Mouse (Mus musculus) gonadal fat pad, adult 2 months (tissue): ENCODE results near the gene Capn8. TPM values are rescaled to one million over a fixed set of nuclear protein-coding genes. Genes with fewer than 3 reads are reported as not detected.

Source experiments
- DNase-seq: peaks from one replicate; pipeline ENCODE4 v3.0.0-alpha.2; 2012; ENCODE audit warnings: low read depth
- polyA plus RNA-seq: library from polyadenylated mRNA; depleted of rRNA; stranded (reverse); fragments of >200 nt; gene quantifications from 2 replicates; pipeline ENCODE4 v1.2.3, GENCODE M21; 2012

Gene Capn8
- polyA plus RNA-seq, 1 experiment = 1.8 TPM

DNA sequence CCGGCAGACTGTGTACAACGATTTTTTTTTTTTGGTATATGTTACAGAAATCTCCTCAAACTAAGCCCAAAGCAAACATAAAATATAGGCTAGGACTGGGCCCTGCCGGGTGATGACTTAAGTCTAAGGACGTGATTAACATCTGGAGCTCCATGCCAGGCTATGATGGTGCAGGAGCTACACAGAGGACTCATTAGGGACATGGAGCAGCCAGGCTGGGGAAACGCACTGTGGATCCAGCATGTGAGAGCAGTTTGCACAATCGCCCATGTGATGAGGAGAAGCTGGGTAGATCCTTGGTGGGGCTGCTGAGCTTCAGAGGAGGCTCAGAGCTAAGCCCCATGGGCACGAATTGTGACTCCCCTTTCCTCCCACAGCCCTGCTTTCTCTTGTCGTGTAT lies 14.0 kb upstream of the Capn8 start:
- DNase-seq = no peak

DNA sequence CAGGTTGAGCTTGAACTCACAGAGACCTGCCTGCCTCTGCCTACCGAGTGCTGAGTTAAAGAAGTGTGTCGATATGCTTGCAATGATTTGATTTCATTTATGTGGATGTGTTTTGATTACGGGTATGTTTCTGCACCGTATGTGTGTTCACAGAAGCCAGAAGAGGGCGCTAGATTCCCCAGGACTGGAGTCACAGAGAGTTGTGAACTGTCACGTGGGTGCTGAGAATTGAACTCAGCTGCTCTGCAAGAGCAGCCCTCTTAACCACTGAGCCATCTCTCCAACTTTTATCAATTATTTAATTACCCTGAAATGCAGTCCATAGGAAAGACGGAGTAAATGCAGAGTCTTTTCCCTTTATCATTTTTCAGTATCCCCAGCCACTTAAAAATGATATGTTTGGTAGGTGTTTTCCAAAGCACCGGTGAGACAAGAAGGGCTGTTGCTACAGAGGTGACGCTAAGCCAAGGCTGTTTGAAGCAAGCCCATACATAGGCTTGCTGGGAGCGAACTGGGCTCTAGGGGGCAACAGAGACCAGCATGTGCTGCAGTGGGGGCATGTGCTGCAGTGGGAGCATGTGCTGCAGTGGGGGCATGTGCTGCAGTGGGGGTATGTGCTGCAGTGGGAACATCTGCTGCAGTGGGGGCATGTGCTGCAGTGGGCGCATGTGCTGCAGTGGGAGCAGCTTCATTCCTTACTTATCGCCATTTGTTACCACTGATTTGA lies 11.0 kb upstream of the Capn8 start:
- no peak for DNase-seq

DNA sequence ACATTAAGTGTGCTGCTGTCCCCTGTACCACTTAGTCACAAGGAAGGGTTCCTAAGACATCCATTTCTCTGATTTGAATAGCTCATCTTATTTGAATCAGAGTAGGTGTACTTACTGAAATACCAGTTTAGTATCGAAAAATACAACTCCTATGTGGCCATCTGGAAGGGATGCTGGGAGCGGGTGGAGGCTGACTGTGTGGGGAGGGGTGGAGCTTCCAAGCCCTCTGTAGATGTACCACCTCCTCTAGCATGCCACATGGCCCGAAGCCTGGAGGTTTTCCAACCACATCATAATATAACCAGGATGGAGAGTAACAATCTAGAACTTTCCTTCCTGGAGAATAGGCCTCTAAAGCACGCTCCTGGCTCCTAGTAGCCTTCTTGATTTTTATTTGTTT lies 6.5 kb upstream of the Capn8 start:
- DNase-seq = no peak

DNA sequence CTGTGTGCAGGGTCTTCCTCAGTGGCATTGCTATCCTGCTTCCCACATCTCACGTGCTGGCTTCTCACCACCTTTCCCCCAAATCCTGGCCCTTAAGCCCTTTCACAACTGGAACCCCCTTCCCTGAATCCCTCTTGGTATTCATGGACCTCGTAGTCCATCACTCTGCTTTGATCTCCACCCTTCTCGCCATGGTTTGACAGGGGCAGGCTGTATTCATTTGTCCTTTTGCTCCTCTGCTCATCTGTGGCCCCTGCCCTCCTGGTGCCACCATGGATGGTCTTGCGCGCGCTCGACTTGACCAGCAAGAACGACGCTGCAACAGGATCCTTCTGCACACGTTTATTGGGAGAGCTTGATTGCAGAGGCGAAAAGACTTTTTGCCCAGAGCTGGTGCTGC lies 5.3 kb upstream of the Capn8 start:
- DNase-seq = no peak

DNA sequence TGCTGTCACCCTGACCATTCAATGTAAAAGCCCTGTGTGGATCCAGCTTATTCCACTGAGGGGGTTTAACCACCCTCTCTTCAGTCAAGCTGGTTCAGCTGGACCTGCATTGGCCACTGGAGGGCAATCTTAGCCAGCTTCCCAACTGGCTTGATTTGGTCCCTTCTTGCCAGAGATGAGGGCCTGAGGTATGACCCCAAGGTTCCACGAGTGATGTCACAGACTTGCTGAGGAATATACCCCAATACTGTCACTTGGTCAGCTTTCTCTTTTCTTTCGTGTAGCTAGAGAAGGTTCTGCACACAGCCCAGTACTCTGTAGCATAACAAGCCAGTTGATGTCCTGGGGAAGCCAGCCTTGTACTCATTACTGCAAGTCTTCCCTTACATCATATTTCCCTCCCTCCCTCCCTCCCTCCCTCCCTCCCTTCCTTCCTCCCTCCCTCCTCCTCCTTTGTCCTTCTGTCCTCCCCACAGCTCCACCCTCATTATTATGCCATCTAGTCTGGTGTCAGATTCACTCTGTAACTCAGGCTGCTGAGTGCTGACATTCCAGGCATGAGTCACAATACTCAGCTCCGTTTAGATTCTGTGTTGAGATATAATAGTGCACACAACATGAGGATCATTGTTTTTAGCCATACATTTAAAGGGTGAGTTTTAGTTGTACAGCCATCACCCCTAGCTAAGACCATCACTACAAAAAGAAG lies 4.3 kb upstream of the Capn8 start:
- no peak for DNase-seq

DNA sequence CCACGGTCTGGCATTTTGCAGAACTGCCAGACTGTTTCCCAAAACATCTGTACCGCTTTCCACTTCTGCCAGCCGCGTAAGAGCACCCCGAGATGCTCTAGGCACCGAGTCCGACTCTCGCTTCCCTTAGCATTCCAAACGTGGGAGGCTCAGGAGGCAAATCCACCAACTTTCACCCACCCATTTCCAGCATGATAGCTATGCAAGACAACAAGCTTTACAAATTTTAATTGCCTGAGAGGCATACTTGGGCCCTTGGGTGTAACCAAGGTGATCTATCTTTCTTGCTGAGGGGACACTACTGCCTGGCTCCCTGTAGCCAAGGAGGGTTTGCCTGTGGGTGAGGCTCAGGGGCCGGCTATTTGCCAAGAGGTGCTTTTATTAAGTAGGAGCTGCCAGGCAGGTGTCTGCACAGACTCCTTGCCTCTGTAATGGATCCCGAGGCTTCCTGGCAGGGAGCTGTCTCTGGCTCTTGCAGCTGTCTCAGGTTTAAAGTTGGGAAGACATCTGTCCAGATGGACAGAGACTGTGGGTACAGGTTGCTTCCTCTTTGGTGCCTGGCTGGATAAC lies 2.8 kb upstream of the Capn8 start:
- DNase-seq = no peak

DNA sequence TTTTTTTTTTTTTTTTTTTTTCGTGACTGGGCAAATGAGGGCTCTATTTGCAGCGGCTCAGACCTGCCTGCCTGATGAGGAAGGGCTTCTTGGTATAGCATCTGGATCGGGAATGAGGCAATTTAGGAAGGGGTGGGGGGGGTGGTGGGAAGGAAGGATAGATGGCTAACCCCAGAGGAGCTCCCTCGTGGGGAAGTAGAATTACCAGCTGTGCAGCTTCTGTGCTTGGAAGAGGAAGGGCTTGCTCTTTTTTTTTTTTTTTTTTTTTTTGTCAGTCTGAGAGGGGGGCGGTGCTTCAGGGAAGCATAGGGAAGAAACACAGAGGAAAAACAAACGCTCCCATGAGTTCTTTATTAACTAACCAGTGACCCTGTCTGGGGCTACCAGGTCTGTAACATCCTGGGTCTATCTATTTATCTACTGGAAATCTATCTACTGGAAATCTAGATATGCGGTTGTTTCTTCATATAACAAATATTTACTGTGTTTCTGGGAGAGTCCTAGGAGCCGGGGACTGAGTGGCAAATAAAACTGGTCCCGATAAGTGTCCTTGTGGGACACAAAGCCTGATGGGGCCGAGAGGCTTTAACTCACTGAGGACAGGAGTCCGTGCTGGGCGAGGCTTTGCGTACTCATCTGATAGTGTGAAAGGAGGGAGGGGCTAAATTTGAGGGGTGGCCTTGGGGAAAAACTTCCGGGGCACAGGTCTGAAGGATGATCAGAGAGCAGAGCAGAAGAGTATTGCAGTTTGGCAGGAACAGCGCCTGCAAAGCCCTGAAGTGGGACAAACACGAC lies 2.0 kb upstream of the Capn8 start:
- DNase-seq = no peak

DNA sequence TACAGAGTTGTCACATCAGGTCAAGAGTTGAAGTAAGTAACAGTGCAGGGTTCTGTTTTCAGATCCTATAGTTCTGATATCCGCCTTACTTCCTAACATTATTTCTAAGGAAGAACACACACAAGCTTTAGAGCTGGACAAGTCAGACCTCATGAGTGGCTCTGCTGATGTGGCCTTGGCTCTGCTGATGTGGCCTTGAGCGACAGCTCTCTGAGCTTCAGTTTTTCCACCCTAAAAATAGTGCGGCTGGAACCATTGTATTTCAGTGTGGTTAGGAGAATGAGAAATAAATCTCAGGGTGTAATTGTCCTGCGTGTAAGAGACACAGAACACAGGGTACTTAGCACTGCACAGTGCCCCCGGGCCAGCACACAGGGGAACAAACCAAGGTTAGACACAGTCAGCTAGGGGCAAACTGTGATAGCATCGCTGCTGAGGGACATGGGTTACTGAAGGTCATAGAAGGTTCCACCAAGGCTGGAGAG lies 586 bp downstream of the Capn8 start:
- no peak for DNase-seq

DNA sequence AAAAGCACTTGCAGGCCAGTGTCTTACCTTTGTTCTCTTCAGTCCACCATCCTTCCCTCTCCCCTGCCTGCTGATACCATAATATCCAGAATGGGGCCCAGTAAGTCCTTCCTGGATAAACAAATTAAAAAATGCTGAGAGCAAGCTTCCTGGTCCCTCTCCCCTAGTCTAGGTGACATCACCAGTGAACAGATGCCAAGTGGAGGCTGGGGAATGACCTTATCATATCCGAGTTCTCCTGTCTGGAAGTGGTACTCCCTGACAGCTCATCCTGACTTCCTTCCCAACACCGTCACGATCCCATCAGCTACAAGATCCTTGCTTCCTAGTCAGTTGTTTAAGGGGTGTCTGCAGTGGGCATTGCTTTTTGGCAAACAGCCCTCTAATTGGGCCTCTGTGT lies 6.3 kb downstream of the Capn8 start:
- DNase-seq = no peak

DNA sequence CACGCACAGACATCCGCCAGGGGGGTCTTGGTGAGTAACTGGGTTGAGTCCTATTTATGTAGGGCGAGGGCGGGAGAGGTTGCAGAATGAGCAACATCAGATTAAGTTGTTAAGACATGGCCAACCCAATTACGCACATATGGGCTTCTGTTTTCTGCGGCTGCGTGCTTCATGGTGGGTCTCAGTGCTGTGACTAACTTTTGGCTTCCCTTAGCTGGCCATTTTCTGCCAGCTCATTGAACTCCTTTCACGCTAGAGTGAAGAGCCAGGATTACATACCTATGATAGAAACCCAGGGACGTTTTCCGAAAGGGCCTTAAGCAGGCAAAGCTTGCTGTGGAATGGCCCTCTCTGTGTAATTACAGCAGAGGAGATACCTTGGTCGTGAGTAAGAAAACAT lies 7.2 kb downstream of the Capn8 start:
- DNase-seq = no peak

DNA sequence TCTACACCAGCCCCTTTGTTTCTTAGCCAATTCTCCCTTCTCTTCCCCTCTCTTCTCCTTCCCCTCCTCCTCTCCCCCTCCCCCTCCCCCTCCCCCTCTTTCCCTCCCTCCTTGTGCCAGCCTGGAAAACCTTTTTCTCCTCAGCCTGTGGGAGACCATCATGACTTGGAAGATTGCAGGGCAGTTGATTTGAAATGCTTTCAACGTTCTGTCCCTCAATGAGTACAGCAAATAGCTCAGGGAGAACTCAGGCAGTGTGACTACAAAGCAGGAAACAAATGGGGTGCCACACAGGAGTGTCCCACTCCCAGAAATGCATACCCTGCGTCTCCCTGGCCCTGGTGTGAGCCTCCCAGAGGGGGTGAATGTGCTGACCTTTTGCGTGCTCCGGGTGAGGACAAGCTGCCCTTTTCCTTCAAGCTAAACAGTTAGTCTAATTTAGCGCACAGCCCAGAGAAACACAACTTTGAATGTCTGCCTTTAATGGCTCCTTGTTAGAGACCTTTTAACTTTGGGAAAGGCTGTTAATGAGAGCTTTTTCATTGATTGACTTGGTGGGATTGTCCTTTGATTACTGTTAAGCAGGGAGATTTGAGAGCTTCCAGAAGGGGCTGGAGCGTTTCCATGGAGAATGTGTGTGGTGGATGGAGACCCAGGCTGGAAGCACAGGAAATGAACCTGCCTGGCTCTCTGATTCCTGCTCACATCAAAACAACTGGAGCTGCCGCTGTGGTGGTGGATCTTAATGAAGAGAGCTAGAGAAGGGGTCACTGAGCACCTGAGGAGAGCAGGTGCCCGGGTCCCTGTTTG lies 9.3 kb downstream of the Capn8 start:
- no peak for DNase-seq

DNA sequence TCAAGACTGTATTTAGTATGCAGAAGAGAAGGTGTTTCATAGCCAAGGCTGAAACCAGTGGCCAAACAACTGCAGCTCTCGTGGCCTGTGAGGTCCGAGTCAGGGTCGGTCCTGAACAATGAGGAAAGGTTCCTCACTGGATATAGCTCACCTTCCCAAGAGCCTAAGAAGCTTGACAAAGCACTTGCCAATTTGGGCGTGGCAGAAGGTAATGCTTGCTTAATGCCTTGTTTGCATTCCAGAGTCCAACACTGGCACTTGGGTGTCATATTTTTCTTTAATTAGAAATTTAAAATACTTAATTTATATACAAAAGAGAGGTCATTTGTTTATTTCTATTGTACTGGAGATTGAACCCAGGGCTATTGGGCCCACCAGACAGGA lies 9.9 kb downstream of the Capn8 start:
- DNase-seq = no peak

DNA sequence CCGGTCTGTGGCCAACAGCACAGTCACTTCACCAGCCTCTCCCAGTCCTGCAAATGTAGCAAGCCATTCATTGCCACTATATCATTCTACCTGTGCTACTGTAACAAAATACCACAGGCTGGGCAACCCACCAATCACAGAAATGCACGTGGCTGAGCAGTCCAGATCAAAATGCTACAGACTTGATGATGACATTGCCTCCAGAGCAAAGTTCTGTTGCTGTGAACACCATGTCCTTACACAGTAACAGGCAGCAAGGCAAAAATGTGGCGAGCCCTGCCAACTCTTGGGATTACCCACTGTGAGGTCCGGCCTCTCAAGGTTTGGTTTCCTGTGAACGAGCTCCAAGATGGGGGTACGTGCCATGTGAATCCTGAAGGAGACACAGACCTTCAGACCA lies 19.4 kb downstream of the Capn8 start:
- DNase-seq = no peak

DNA sequence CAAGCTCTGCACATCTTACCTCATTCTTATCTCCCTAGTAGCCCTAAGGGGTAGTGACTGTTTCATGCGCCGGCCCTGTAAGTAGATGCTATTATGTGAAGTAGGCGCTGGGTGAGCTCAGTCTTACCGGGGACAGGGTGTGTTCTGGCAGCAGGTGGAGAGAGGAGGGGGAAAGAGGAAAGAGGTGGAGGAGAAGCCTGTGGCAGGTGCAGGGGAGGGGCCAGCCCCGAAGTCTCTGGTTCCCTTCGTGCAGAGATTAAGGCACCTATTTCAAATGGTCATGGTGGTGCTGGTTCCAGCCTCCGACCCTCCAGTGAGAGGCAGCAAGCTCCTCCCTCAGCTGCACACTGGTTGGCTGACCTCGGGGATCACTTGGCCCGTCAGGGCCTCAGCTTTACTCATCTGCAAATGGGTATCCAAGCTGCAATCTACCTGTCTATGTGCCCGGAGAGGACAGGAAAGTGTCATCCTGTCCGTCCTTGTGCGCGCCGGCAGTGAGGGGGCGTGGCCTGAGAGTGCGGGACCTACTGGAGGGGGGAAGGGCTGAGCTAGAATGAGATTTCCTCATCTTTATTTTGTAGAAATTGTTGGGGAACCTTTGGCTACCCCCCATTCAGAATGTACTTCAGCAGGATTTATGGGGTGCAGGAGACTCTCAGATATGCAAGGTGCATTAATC lies 20.5 kb downstream of the Capn8 start:
- DNase-seq = no peak

DNA sequence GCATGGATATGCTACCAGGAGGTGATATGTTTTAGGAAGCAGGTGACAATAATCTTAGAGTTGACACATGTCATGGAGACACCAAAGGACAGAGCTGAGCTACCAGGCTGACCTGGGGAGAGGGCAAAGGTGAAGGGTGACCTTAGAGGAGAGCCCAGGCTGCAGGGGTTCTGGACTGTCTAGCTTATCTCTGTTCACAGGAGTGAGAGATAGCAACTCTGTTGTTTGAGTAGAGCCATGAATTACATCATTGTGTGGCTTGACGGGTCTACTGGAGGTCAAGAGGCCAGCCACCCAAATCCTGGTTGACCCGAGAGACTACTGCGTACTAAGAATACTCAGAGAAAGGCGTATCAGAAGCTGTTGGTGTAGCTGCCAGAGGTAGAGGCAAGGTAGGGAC lies 22.9 kb downstream of the Capn8 start:
- no peak for DNase-seq

DNA sequence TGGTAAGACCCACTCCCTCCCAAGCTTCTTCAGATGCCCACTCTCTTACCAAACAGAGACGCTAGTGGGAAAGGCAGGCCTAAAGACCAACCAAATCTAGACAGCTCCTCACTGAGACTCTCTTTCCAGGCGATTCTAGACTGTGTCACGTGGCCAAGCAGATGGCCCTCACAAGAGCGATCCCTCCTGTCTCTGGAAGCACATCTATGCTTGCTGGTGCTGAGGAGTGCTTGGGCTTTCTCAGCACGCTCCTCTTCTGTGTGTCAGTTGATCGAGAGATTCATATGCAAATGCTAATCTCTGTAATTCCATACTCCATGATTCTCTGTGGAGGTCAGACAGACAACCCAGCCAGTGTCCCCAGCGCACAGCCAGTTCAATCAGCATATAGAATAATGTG lies 26.7 kb downstream of the Capn8 start:
- DNase-seq = no peak

DNA sequence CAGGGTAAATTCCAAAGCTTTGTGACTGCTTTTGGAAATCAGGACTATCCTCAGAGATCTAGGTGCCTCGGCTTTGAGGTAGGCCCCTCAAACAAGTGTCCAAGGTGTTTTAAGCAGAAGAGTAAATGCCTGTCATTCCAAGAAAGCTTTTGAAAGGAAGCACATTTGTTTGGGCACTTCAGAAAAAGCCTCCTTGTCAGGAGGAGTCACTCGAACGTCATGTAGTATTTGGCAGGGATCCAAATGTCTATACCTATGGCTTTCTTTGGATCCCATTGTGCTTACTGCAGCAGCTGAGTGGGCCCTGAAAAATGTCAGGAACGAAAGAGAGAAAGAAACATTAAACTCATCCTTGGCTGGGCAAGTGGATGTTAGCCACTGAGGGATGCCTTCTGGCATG lies 27.6 kb downstream of the Capn8 start:
- DNase-seq = no peak

DNA sequence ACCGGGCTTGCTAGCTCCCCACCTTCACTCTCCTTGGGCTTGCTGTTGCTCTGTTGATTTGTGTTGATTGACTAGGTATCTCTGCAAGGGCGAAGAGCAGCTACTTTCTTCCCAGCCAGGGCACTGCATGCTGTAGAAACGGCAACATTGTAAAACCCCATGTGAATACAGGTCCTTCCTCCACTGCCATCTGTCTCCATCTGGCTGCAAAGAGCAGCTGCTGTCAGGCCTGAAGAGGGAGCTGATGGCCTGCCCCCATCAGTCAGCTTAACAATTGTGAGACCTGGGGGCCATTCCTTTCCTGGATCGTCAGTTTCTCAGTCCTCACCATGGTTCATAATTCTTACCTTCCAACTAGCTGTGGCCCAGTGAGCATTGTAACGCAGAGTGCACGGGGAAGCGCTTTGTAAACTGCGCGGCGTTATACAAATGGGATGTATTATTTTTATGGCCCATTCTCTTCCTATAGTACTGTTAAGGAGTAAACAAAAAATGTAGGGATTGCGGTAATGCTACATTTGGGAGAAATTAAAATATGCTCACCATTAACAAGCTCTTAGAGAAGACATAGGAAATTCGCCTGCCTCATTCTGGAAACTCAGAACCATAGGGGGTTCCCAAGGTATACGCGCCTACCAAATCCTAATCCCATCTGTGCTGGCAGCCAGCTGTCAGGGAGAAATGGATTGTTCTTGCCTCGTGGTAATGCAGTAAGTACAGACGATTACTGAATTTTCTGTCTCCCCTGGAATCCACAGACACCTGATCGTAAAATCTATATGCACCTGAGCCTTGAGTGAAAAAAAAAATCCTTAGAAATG lies 40.7 kb downstream of the Capn8 start:
- no peak for DNase-seq

DNA sequence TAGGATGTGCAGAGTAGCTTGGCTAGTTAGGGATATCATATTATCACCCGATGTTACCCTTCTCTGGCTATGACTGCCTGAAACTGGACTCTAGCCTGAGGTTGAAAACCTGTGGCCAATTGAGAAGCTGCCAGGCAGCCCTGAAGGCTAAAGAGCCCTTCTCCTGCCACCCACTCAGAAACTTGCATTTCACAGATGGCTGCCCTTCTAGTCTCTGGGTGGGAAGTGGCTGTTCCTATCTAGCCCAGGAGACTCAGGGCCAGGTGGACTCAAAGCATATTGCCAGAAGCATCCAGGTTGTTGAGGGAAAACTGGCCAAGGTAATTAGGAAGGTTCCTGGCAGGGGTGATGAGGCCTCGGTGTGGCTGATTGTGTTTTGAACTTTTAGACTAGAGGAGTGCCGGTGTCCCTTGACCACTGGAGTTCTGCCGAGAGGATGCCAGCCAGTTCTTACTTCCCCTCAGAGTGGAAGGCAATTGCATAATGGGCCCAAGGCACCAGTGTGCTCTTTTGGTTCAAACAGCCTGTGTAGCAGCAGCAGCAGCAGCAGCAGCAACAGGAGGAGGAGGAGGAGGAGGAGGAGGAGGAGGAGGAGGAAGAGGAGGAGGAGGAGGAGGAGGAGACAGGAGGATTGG lies 45.0 kb downstream of the Capn8 start:
- no peak for DNase-seq

DNA sequence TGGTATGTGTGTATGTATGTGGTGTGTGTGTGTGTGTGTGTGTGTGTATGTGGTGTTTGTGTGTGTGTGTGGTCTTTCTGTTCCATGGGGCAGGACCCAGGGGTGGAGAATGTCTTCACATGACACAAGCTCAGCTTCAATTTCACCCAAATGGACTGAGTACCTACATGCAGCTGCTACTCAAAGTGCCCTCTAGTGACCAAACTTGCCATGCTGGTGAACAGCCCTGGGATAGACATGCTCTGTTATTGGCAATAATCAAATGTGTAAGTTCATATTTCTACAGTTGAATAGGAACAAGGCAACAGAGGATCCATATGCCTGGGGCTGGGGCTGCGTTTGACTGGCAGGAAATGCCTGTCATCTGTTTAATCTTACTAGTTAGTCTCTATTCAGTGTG lies 50.7 kb downstream of the Capn8 start:
- DNase-seq = no peak
